Mouse (Mus musculus): ENCODE results near the gene Shc4. TPM values are rescaled to one million over a fixed set of nuclear protein-coding genes. Genes with fewer than 3 reads are reported as not detected.

The Shc4 gene
- 0.17 TPM for polyA plus RNA-seq (2017; shearing (Covaris generic))

GRCm38 (mm10) chr2:125724086-125724430 is at the start of gene Shc4:
Gene Shc4 (minus strand): TSS chr2:125724148.

GRCm38 (mm10) chr2:125672957-125673631 is 50.9 kb downstream of the Shc4 start, which contains the start of gene Eid1:
Gene Eid1 (plus strand): TSS chr2:125673095.

GRCm38 (mm10) chr2:125624837-125625351 is 99.1 kb downstream of the Shc4 start, which contains the start of gene Cep152:
Gene Cep152 (minus strand): TSS chr2:125625113.

Other genes with a start within 250 kb of the Shc4 start
- not detected for gene Gm9913, start 219.1 kb downstream of the Shc4 start, polyA plus RNA-seq (2017; shearing (Covaris generic))
- not detected for gene Fbn1, start 216.2 kb downstream of the Shc4 start, polyA plus RNA-seq (2017; shearing (Covaris generic))
- 13.5 TPM for gene Cep152, start 99.0 kb downstream of the Shc4 start, polyA plus RNA-seq (2017; shearing (Covaris generic))
- 17.2 TPM for gene Eid1, start 51.1 kb downstream of the Shc4 start, polyA plus RNA-seq (2017; shearing (Covaris generic))
- gene Secisbp2l, start 58.7 kb upstream of the Shc4 start, polyA plus RNA-seq (2017; shearing (Covaris generic)) = 23.7 TPM
- gene Galk2, start 135.0 kb upstream of the Shc4 start, polyA plus RNA-seq (2017; shearing (Covaris generic)) = 51.7 TPM
- 64.4 TPM for gene Cops2, start 135.0 kb upstream of the Shc4 start, polyA plus RNA-seq (2017; shearing (Covaris generic))